Comparison of ENCODE assay signal across 12 mouse cellular contexts in the genomic region with DNA sequence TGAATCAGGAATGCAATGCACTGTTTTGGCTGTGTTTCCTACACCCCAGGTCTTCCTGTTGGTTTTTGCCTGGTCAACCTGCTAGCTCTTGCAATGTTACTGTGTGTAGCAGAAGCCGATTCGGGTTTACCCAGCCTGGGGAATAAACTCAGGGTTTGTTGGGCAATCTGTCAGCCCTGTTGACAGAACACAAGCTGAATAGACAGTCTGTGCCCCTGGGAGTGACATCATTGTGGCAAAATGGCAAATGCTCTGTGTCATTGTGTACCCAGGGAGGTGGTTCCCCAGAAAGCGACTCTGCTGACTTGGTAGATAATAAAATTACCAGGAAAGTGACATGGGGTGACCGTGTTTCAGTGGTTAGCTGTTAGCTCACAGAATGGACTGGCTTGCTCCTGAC. TPM values are rescaled to one million over a fixed set of nuclear protein-coding genes. Genes with fewer than 3 reads are reported as not detected.
DNase-seq lines count a peak whose midpoint lies in the region; ATAC-seq lines count a peak whose summit lies in the region.
"Had no signal": no experiment of that assay in that cellular context is flagged by ENCODE, and none has a peak within 500 bp of the region (broad histone marks: within the 10 kb centered on the region; RNA-seq: fewer than 3 reads in every experiment).

No protein-coding gene starts in this region.

- ATAC-seq in hindbrain, embryonic 12.5 days (ENCODE audit: low FRiP score), result no peak
- no peak for ATAC-seq in hindbrain, embryonic 14.5 days (ENCODE audit: low FRiP score)
- 0 out of 2 replicates have a peak, but pooled peaks have one; percentile 28 for ATAC-seq in intestine, embryonic 14.5 days (replicated peaks; ENCODE audit: low FRiP score, low TSS enrichment, low read depth)
- ATAC-seq in heart, embryonic 11.5 days (replicated peaks; ENCODE audit: insufficient number of reproducible peaks, low FRiP score, low TSS enrichment), result no peak

- H3K27ac ChIP-seq in hindbrain, embryonic 12.5 days, result no peak overlapping the region
- H3K27ac ChIP-seq in hindbrain, embryonic 14.5 days, result no peak overlapping the region
- H3K27ac ChIP-seq in intestine, embryonic 14.5 days (ENCODE audit: low read depth), result no peak overlapping the region
- H3K27ac ChIP-seq in macrophage, result peak overlapping the region; percentile 39
- H3K27ac ChIP-seq in heart, embryonic 11.5 days (ENCODE audit: low read depth, low read length), result no peak overlapping the region
- H3K27ac ChIP-seq: forebrain, embryonic 12.5 days; limb, embryonic 10.5 days had no signal

- H3K4me2 ChIP-seq in hindbrain, embryonic 12.5 days (replicated peaks), result no peak overlapping the region
- no peak overlapping the region for H3K4me2 ChIP-seq in hindbrain, embryonic 14.5 days (replicated peaks)
- H3K4me2 ChIP-seq in intestine, embryonic 14.5 days (ENCODE audit: low read length), result no peak overlapping the region
- H3K4me2 ChIP-seq in heart, embryonic 11.5 days, result no peak overlapping the region
- H3K4me2 ChIP-seq: forebrain, embryonic 12.5 days; heart, embryonic 12.5 days had no signal

- 0 out of 2 replicates have a peak overlapping the region, but pooled peaks have one; percentile 10 for H3K9ac ChIP-seq in hindbrain, embryonic 12.5 days
- H3K9ac ChIP-seq in hindbrain, embryonic 14.5 days, result no peak overlapping the region
- H3K9ac ChIP-seq in intestine, embryonic 14.5 days (ENCODE audit: low read length), result no peak overlapping the region
- H3K9ac ChIP-seq in heart, embryonic 11.5 days (ENCODE audit: low read depth, low read length), result no peak overlapping the region
- H3K9ac ChIP-seq: forebrain, embryonic 12.5 days; heart, embryonic 12.5 days had no signal

- intact Hi-C loops in left cerebral cortex, postnatal 36 days (cut with DNase I), result loop anchor here (1.0 to 2.0 kb wide), 2 partner anchors 50 to 180 kb away; no protein-coding TSS in a partner anchor

- H3K4me3 ChIP-seq in hindbrain, embryonic 12.5 days, result no peak overlapping the region
- no peak overlapping the region for H3K4me3 ChIP-seq in hindbrain, embryonic 14.5 days (replicated peaks; ENCODE audit: low read length)
- H3K4me3 ChIP-seq in intestine, embryonic 14.5 days (ENCODE audit: low read depth, low read length), result no peak overlapping the region
- H3K4me3 ChIP-seq in macrophage (ENCODE audit: inconsistent target), result no peak overlapping the region
- H3K4me3 ChIP-seq in heart, embryonic 11.5 days (ENCODE audit: low read depth, low read length), result no peak overlapping the region
- H3K4me3 ChIP-seq: forebrain, embryonic 12.5 days; heart, embryonic 12.5 days; limb, embryonic 10.5 days had no signal

- no peaks in the 10 kb centered on the region for H3K4me1 ChIP-seq in hindbrain, embryonic 12.5 days
- H3K4me1 ChIP-seq in hindbrain, embryonic 14.5 days (replicated peaks; ENCODE audit: control insufficient read depth, insufficient read depth, low read length), result no peaks in the 10 kb centered on the region
- no peaks in the 10 kb centered on the region for H3K4me1 ChIP-seq in intestine, embryonic 14.5 days (replicated peaks; ENCODE audit: control insufficient read depth, insufficient read depth, low read length)
- H3K4me1 ChIP-seq in heart, embryonic 11.5 days (ENCODE audit: control insufficient read depth, insufficient read depth, low read length), result no peaks in the 10 kb centered on the region
- H3K4me1 ChIP-seq: forebrain, embryonic 12.5 days had no signal

- no peaks in the 10 kb centered on the region for H3K9me3 ChIP-seq in hindbrain, embryonic 12.5 days (replicated peaks)
- H3K9me3 ChIP-seq in hindbrain, embryonic 14.5 days (ENCODE audit: control insufficient read depth, low read length), result no peaks in the 10 kb centered on the region
- H3K9me3 ChIP-seq in intestine, embryonic 14.5 days (ENCODE audit: control insufficient read depth, low read length), result no peaks in the 10 kb centered on the region
- no peaks in the 10 kb centered on the region for H3K9me3 ChIP-seq in heart, embryonic 11.5 days (replicated peaks; ENCODE audit: control insufficient read depth, low read length)
- H3K9me3 ChIP-seq: forebrain, embryonic 12.5 days; heart, embryonic 12.5 days; limb, embryonic 10.5 days had no signal

- H3K79me2 ChIP-seq in macrophage (ENCODE audit: inconsistent target), result no peaks in the 10 kb centered on the region

- WGBS in hindbrain, embryonic 12.5 days, result 50% methylated on average over 4 of the region's 4 CpGs
- 57% methylated on average over 4 of the region's 4 CpGs for WGBS in hindbrain, embryonic 14.5 days
- WGBS in intestine, embryonic 14.5 days, result 42% methylated on average over 4 of the region's 4 CpGs
- 12% methylated on average over 4 of the region's 4 CpGs for WGBS in macrophage (ENCODE audit: missing documents)
- 51% methylated on average over 4 of the region's 4 CpGs for WGBS in heart, embryonic 11.5 days (ENCODE audit: insufficient replicate concordance)

- H3K36me3 ChIP-seq in hindbrain, embryonic 12.5 days, result no peaks in the 10 kb centered on the region
- no peaks in the 10 kb centered on the region for H3K36me3 ChIP-seq in hindbrain, embryonic 14.5 days (replicated peaks; ENCODE audit: control insufficient read depth, insufficient read depth)
- no peaks in the 10 kb centered on the region for H3K36me3 ChIP-seq in intestine, embryonic 14.5 days (ENCODE audit: control insufficient read depth, insufficient read depth, low read length)
- no peaks in the 10 kb centered on the region for H3K36me3 ChIP-seq in macrophage (ENCODE audit: inconsistent target)
- H3K36me3 ChIP-seq in heart, embryonic 11.5 days (ENCODE audit: control insufficient read depth, insufficient read depth, low read length), result no peaks in the 10 kb centered on the region
- H3K36me3 ChIP-seq: forebrain, embryonic 12.5 days; heart, embryonic 12.5 days; limb, embryonic 10.5 days had no signal

- no peaks in the 10 kb centered on the region for H3K27me3 ChIP-seq in hindbrain, embryonic 12.5 days
- no peaks in the 10 kb centered on the region for H3K27me3 ChIP-seq in hindbrain, embryonic 14.5 days (ENCODE audit: control insufficient read depth, insufficient read depth, low read length)
- H3K27me3 ChIP-seq in intestine, embryonic 14.5 days (replicated peaks; ENCODE audit: control insufficient read depth, insufficient read depth, low read length), result no peaks in the 10 kb centered on the region
- H3K27me3 ChIP-seq in heart, embryonic 11.5 days (ENCODE audit: control insufficient read depth, insufficient read depth, low read length), result no peaks in the 10 kb centered on the region
- H3K27me3 ChIP-seq: forebrain, embryonic 12.5 days; heart, embryonic 12.5 days had no signal

- no peak for DNase-seq in hindbrain, embryonic 14.5 days (ENCODE audit: low spot score)
- peak; percentile 43 for DNase-seq in NIH3T3 (ENCODE audit: low read depth)
- no peak for DNase-seq in intestine, embryonic 14.5 days (ENCODE audit: low spot score)
- no peak for DNase-seq in left cerebral cortex, postnatal 36 days (ENCODE audit: low spot score in 2 of 2)
- DNase-seq in embryo, embryonic 11 days, result no peak

RNA-seq across cellular contexts. Expression of a gene that starts 45.1 kb away (rescaled TPM):
- polyA plus RNA-seq in hindbrain, embryonic 12.5 days (2016; fragmentation: Nextera tagmentation; extraction: Ambion mirVana), result 15.6 and 17.2 TPM in 2 replicates
- polyA plus RNA-seq in hindbrain, embryonic 14.5 days (2014; fragmentation: Nextera tagmentation; extraction: Ambion mirVana), result 17.4 and 20.0 TPM in 2 replicates
- polyA plus RNA-seq in intestine, embryonic 14.5 days (2014; fragmentation: Nextera tagmentation; extraction: Ambion mirVana), result 11.1 and 13.0 TPM in 2 replicates
- total RNA-seq in macrophage (2018; cell fraction: chromatin; rRNA removed), result 10 to 100 TPM in 1 of 26 experiments, 1 to 10 TPM in 25; 1.3 to 10.7 (median 4.9) TPM
- 1 to 10 TPM in 23 of 26 experiments, under 1 TPM in 3; 0.84 to 3.3 (median 1.7) TPM for total RNA-seq in macrophage (2018; cell fraction: cytosol; rRNA removed)
- 1 to 10 TPM; 1.1 to 8.8 (median 2.6) TPM for total RNA-seq in macrophage (2018; cell fraction: nucleus; rRNA removed)
- polyA plus RNA-seq in macrophage (2018), result 0.66 to 3.8 TPM (median 1.1 TPM) in 3 replicates
- polyA plus RNA-seq in heart, embryonic 11.5 days (2014; fragmentation: Nextera tagmentation; extraction: Ambion mirVana), result 6.9 and 7.8 TPM in 2 replicates
- 100 to 1,000 TPM; 197 to 205 TPM for total RNA-seq in left cerebral cortex, postnatal 36 days (2021)

RNA-seq across cellular contexts. Expression of a gene that starts 46.9 kb away (rescaled TPM):
- polyA plus RNA-seq in hindbrain, embryonic 12.5 days (2016; fragmentation: Nextera tagmentation; extraction: Ambion mirVana), result 0.27 and 0.35 TPM in 2 replicates
- not detected in 2 replicates for polyA plus RNA-seq in hindbrain, embryonic 14.5 days (2014; fragmentation: Nextera tagmentation; extraction: Ambion mirVana)
- polyA plus RNA-seq in intestine, embryonic 14.5 days (2014; fragmentation: Nextera tagmentation; extraction: Ambion mirVana), result 3.5 and 3.7 TPM in 2 replicates
- not detected for total RNA-seq in macrophage (2018; cell fraction: chromatin; rRNA removed)
- total RNA-seq in macrophage (2018; cell fraction: cytosol; rRNA removed), result not detected
- not detected for total RNA-seq in macrophage (2018; cell fraction: nucleus; rRNA removed)
- polyA plus RNA-seq in macrophage (2018), result not detected in 3 replicates
- polyA plus RNA-seq in heart, embryonic 11.5 days (2014; fragmentation: Nextera tagmentation; extraction: Ambion mirVana), result 0.13 and 0.44 TPM in 2 replicates
- not detected for total RNA-seq in left cerebral cortex, postnatal 36 days (2021)
- total RNA-seq: monocyte, adult 5-6 weeks had no signal
- polyA plus RNA-seq: limb, embryonic 10.5 days had no signal
